Mouse (Mus musculus) liver, embryonic 16.5 days (tissue): ENCODE data around the gene Bhlhb9. TPM values are rescaled to one million over a fixed set of nuclear protein-coding genes. Genes with fewer than 3 reads are reported as not detected.
A peak's percentile ranks its signal among the peaks of the same experiment; 100 is the strongest.
"Not testable (repeated sequence)": the region's sequence is repeated elsewhere in the genome, so short reads cannot be mapped to it uniquely, and the experiment has no call there.

Experiments
- ATAC-seq: fragments of 200-750 bp; cut with Nextera tagmentation; 2 replicates; pipeline ENCODE4 v1.8.0; 2017; ENCODE audit warnings: low read depth, mild to moderate bottlenecking, moderate number of reproducible peaks, moderate library complexity
- H3K27ac ChIP-seq: fragments of 300-500 bp; sonication (generic); 2 replicates; pipeline ENCODE4 v1.5.1; 2014; ENCODE audit warnings: mild to moderate bottlenecking, low read length
- H3K27me3 ChIP-seq: fragments of 300-500 bp; sonication (generic); 2 replicates; pipeline ENCODE4 v1.6.1; 2014; ENCODE audit warnings: low read depth, low read length, mixed read lengths; ENCODE audit not compliant: control insufficient read depth, insufficient read depth
- H3K36me3 ChIP-seq: fragments of 300-500 bp; sonication (generic); 2 replicates; pipeline ENCODE4 v1.6.1; 2014; ENCODE audit warnings: mild to moderate bottlenecking; ENCODE audit not compliant: control insufficient read depth, insufficient read depth
- H3K4me1 ChIP-seq: fragments of 300-500 bp; sonication (generic); 2 replicates; pipeline ENCODE4 v1.6.1; 2014; ENCODE audit warnings: low read depth, low read length, mixed read lengths; ENCODE audit not compliant: control insufficient read depth
- H3K4me2 ChIP-seq: fragments of 300-500 bp; sonication (generic); 2 replicates; pipeline ENCODE4 v1.6.1; 2014; ENCODE audit warnings: low read depth, low read length, mixed read lengths
- H3K4me3 ChIP-seq: fragments of 300-500 bp; sonication (generic); 2 replicates; pipeline ENCODE4 v1.5.1; 2014; ENCODE audit warnings: low read depth, mild to moderate bottlenecking, low read length
- H3K9ac ChIP-seq: fragments of 300-500 bp; sonication (generic); 2 replicates; pipeline ENCODE4 v1.6.1; 2014; ENCODE audit warnings: low read depth, low read length
- H3K9me3 ChIP-seq: fragments of 300-500 bp; sonication (generic); replicated peaks from 2 replicates; pipeline ENCODE4 v1.6.1; 2016; ENCODE audit warnings: low read length; ENCODE audit not compliant: control insufficient read depth
- WGBS: fragments of 180-500 bp; shearing (Covaris S2); extraction: QIAGEN DNeasy Blood & Tissue Kit; methylation state at CpG from one replicate; pipeline ENCODE4 v1.1.7; 2014; ENCODE audit not compliant: insufficient replicate concordance; 5-methylcytosine and 5-hydroxymethylcytosine counted together
- polyA plus RNA-seq: library from polyadenylated mRNA; unstranded; fragments of >200 nt; fragmentation: Nextera tagmentation; extraction: Ambion mirVana; gene quantifications from 2 replicates; pipeline ENCODE4 v1.2.1, GENCODE M21; 2015

The Bhlhb9 gene
- 9.8 and 10.4 TPM in 2 replicates for polyA plus RNA-seq

- Histone ChIP-seq H3K4me2 (peak within 1 kb of the TSS; percentile 54), H3K4me3 (peak within 1 kb of the TSS; percentile 47), H3K9ac (peak within 1 kb of the TSS; percentile 16; the same call in 1 of the 2 replicates)
- H3K4me1 ChIP-seq, H3K36me3 ChIP-seq, ATAC-seq, H3K27me3 ChIP-seq, H3K9me3 ChIP-seq, H3K27ac ChIP-seq: not testable (repeated sequence)
- 7% methylated on average over 2 of the region's 5 CpGs for WGBS
These were observed at the start of gene Bhlhb9 for GRCm38 (mm10) chrX:135797212-135797644. Bhlhb9 (plus strand) TSS chrX:135797594.

GRCm38 (mm10) chrX:135752832-135753231 lies 44.6 kb upstream of the Bhlhb9 start:
- 5% methylated on average over 2 of the region's 2 CpGs for WGBS
- no peaks in the 10 kb centered on the region for H3K4me1 ChIP-seq
- no peaks in the 10 kb centered on the region for H3K9me3 ChIP-seq
- ATAC-seq: no peak
- H3K4me2 ChIP-seq: no peak overlapping the region
- H3K4me3 ChIP-seq: no peak overlapping the region
- H3K36me3 ChIP-seq: 0 out of 2 replicates have a peak, but pooled peaks cover 2% of the 10 kb centered on the region
- no peaks in the 10 kb centered on the region for H3K27me3 ChIP-seq
- no peak overlapping the region for H3K9ac ChIP-seq
- no peak overlapping the region for H3K27ac ChIP-seq

GRCm38 (mm10) chrX:135761707-135762106 lies 35.7 kb upstream of the Bhlhb9 start:
- no peaks in the 10 kb centered on the region for H3K9me3 ChIP-seq
- no peak overlapping the region for H3K4me2 ChIP-seq
- no peaks in the 10 kb centered on the region for H3K27me3 ChIP-seq
- ATAC-seq: no peak
- no peak overlapping the region for H3K4me3 ChIP-seq
- H3K27ac ChIP-seq: no peak overlapping the region
- no peaks in the 10 kb centered on the region for H3K4me1 ChIP-seq
- H3K36me3 ChIP-seq: no peaks in the 10 kb centered on the region
- no peak overlapping the region for H3K9ac ChIP-seq

GRCm38 (mm10) chrX:135768043-135768548 lies 29.3 kb upstream of the Bhlhb9 start:
- Histone ChIP-seq H3K4me3 (no peak overlapping the region), H3K9me3 (no peaks in the 10 kb centered on the region), H3K36me3 (no peaks in the 10 kb centered on the region), H3K27ac (no peak overlapping the region), H3K9ac (no peak overlapping the region), H3K4me1 (no peaks in the 10 kb centered on the region), H3K4me2 (no peak overlapping the region), H3K27me3 (no peaks in the 10 kb centered on the region)
- no peak for ATAC-seq
- WGBS: 41% methylated on average over 3 of the region's 3 CpGs

- 51% methylated on average over 2 of the region's 2 CpGs for WGBS
- Histone ChIP-seq H3K4me2 (no peak overlapping the region), H3K9ac (no peak overlapping the region), H3K27me3 (no peaks in the 10 kb centered on the region), H3K27ac (no peak overlapping the region), H3K4me1 (no peaks in the 10 kb centered on the region), H3K4me3 (no peak overlapping the region), H3K9me3 (no peaks in the 10 kb centered on the region), H3K36me3 (no peaks in the 10 kb centered on the region)
- ATAC-seq: no peak
These were observed 28.8 kb upstream of the Bhlhb9 start for GRCm38 (mm10) chrX:135768565-135768964.

GRCm38 (mm10) chrX:135791536-135791935 lies 5.9 kb upstream of the Bhlhb9 start:
- Histone ChIP-seq H3K27me3 (no peaks in the 10 kb centered on the region), H3K27ac (no peak overlapping the region), H3K4me1 (no peaks in the 10 kb centered on the region), H3K4me2 (no peak overlapping the region), H3K9ac (no peak overlapping the region), H3K4me3 (no peak overlapping the region), H3K9me3 (no peaks in the 10 kb centered on the region), H3K36me3 (no peaks in the 10 kb centered on the region)
- no peak for ATAC-seq

GRCm38 (mm10) chrX:135792326-135792725 lies 5.1 kb upstream of the Bhlhb9 start:
- Histone ChIP-seq H3K4me3 (no peak overlapping the region), H3K4me2 (no peak overlapping the region), H3K4me1 (no peaks in the 10 kb centered on the region), H3K9me3 (no peaks in the 10 kb centered on the region), H3K27ac (no peak overlapping the region), H3K9ac (no peak overlapping the region), H3K36me3 (no peaks in the 10 kb centered on the region), H3K27me3 (no peaks in the 10 kb centered on the region)
- ATAC-seq: no peak
- 61% methylated on average over 6 of the region's 6 CpGs for WGBS

- H3K36me3 ChIP-seq, H3K9ac ChIP-seq, H3K4me1 ChIP-seq, H3K27me3 ChIP-seq, H3K9me3 ChIP-seq, H3K27ac ChIP-seq: not testable (repeated sequence)
- Histone ChIP-seq H3K4me2 (peak overlapping the region; percentile 54; the same call in 1 of the 2 replicates), H3K4me3 (peak overlapping the region; percentile 47)
- peak; percentile 61 for ATAC-seq
- 32% methylated on average over 20 of the region's 27 CpGs for WGBS
These were observed 1.6 kb upstream of the Bhlhb9 start for GRCm38 (mm10) chrX:135795591-135796304.

GRCm38 (mm10) chrX:135796305-135797211 lies 836 bp upstream of the Bhlhb9 start:
- H3K36me3 ChIP-seq, H3K4me1 ChIP-seq, H3K27ac ChIP-seq, H3K27me3 ChIP-seq, H3K9me3 ChIP-seq: not testable (repeated sequence)
- peak overlapping the region; percentile 47 for H3K4me3 ChIP-seq
- peak overlapping the region; percentile 54 for H3K4me2 ChIP-seq
- 14% methylated on average over 25 of the region's 26 CpGs for WGBS
- H3K9ac ChIP-seq: peak overlapping the region; percentile 16; the same call in 1 of the 2 replicates
- peak; percentile 35 for ATAC-seq
